Mouse (Mus musculus) bone marrow macrophage, adult 2 months (primary cell): Measurements from ENCODE around the gene Ldah.

ENCODE experiments used
- CTCF ChIP-seq: IDR thresholded peaks from 2 replicates; pipeline ENCODE4 v1.5.1; 2012; ENCODE audit warnings: low read depth, mild to moderate bottlenecking, low read length, moderate library complexity
- POLR2A ChIP-seq: IDR thresholded peaks from 2 replicates; pipeline ENCODE4 v1.6.1; 2012; ENCODE audit warnings: mild to moderate bottlenecking, low read depth, low read length, borderline replicate concordance

- TF ChIP-seq CTCF (no peak), POLR2A (no peak)
These were observed at the start of gene Ldah for GRCm38 (mm10) chr12:8207978-8208403.
